Mouse (Mus musculus): ENCODE results near the gene Gm47841.

DNA sequence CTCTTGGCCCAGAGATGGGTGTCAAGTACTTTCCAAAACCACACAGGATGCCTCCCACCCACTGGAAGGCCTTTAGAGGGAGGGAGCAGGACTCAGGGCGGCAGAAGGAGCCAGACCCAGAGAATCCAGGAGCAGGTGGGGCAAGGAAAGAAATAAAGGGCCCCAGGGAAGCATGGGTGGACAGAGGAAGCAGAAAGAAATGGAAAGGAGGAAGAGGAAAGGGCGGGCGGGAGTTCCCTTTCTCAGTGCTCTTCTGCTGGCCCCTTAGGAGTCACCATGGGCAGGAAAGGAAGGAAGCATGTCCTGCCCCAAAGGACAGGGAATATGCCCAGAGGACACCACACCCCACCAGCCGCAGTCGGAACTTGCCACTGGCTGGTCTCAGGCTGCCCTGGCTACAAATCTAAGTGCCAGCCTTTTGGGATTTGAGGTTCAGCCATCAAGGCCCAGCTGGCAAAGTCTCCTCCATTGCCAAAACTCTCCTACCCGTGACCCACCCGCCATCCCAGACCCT lies 33.9 kb upstream of the Gm47841 start:
- TF ChIP-seq MAFK (IDR thresholded peaks at IDR 0.05; ENCODE audit: insufficient read depth, low read depth, low read length) = no peak
- TF ChIP-seq HCFC1 (IDR thresholded peaks at IDR 0.05; ENCODE audit: borderline replicate concordance, insufficient read depth, low read length) = no peak
- no peak for TF ChIP-seq ZNF384 (IDR thresholded peaks at IDR 0.05; ENCODE audit: low read depth, low read length)
- TF ChIP-seq CHD2 (IDR thresholded peaks at IDR 0.05; ENCODE audit: low read depth, low read length) = no peak

Data from ES-E14 (cell line).